Mouse (Mus musculus) bone marrow macrophage, adult 2 months (primary cell): ENCODE results near the gene Slc43a3.

ENCODE experiments used
- CTCF ChIP-seq: IDR thresholded peaks from 2 replicates; pipeline ENCODE4 v1.5.1; 2012; ENCODE audit warnings: low read depth, mild to moderate bottlenecking, low read length, moderate library complexity
- POLR2A ChIP-seq: IDR thresholded peaks from 2 replicates; pipeline ENCODE4 v1.6.1; 2012; ENCODE audit warnings: mild to moderate bottlenecking, low read depth, low read length, borderline replicate concordance

DNA sequence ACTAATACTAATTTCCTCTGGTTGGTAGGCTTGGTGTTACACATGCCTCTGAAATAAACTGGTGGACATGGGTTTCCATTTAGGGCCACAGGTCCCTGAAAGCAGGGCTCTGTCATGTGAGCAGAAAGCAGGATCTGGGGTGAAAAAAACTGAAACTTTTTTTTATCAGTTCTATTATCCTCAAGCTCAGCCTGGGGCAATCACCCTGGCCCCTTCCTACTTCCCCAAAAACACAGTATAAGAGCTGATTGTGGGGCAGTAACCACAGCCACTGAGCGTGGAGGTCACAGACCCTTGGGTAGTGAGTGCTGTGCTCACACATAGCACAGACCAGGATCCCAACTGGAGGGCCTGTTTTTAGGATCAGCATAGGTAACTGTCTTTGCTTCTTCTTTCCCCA lies 51.6 kb downstream of the Slc43a3 start, which contains the start of gene Prg3:
- TF ChIP-seq CTCF (no peak), POLR2A (no peak)
